Mouse (Mus musculus): ENCODE data around the gene Myo10.

Gene Myo10

DNA sequence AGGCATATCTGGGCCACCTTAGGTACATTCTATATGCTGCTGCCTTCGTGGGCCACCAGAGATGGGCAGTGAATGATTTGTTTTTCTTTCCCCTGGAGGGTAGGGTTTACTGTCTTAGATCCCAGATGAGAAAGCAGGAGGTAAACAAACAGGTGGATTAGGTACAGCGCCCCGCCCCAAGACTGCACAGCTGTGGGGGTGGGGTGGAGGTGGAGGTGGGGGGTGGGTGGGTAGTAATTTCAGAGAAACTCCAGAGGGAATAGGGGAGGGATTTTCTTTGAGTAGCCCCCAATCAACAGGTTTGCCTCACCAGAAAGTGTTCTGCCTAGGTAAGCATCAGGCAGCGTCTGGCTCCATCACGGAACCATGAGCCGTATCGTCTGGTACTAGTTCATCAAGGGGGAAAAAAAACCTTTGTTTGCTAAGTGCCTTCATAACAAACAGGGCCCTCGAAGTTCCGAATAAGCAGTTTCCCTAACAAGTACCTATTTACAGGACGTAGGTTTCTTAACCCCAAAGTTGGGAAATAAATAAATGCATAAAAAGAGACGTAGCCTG is 221.8 kb downstream of the Myo10 start:
- DNase-seq (ENCODE audit: low spot score) = no peak

DNA sequence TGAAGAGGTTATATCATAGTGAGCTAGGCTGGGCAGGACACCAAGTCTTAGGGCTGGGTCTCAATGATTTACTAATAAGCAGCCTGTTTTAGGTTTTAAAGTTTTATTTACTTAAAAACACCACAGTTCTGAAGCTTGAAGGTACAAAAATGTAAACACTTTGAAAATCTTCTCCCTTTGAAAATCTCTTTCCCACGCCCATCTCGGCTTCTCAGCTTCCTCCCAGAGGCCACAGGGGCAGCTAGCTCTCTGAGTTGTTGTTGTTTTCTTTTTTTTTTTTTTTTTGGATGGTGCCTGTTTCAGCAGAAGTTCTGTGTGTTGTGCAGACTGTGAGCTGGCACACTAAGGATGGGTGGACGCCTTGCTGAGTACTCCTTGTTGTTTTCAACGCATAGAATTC is 222.4 kb downstream of the Myo10 start:
- no peak for DNase-seq (ENCODE audit: low spot score)

DNA sequence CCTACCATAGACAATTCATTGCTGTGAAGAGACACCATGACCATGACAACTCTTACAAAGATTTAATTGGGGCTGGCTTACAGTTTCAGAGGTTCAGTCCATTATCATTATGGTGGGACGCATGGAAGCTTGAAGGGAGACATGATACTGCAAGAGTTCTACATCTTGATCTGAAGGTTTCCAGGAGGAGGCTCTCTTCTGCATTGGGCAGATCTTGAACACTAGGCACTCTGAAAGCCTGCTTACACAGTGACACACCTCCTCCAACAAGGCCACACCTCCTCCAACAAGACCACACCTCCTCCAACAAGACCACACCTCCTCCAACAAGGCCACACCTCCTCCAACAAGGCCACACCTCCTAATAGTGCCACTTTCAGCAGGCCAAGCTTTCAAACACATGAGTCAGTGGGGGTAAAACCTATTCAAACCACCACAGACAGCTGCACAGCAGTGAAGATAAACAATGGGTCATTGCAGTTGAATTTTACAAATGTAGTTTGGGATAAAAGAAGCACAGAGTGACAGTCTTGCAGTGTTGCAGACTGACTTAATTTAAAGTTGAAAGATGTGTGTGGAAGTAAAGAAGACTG is 225.3 kb downstream of the Myo10 start:
- DNase-seq (ENCODE audit: low spot score) = no peak

DNA sequence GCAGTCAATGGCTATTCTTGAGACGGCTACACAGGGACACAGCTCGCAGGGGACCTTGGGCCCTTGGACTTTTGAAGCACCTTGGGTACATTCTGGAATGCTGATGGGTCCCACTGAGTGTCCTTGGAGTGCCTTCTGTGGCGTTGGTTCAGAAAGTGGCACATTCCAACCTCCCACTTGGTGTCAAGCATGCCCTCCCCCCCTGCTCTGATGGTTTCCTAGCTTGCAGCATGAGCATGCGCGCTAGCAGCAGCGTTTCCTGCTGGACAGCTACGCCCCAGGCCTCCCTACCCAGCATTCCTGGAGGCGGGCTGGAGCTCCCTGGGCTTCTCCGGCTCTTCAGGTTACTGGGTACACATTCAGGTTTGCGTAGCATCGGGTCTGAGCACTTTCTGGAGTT is 228.2 kb downstream of the Myo10 start:
- no peak for DNase-seq (ENCODE audit: low spot score)

DNA sequence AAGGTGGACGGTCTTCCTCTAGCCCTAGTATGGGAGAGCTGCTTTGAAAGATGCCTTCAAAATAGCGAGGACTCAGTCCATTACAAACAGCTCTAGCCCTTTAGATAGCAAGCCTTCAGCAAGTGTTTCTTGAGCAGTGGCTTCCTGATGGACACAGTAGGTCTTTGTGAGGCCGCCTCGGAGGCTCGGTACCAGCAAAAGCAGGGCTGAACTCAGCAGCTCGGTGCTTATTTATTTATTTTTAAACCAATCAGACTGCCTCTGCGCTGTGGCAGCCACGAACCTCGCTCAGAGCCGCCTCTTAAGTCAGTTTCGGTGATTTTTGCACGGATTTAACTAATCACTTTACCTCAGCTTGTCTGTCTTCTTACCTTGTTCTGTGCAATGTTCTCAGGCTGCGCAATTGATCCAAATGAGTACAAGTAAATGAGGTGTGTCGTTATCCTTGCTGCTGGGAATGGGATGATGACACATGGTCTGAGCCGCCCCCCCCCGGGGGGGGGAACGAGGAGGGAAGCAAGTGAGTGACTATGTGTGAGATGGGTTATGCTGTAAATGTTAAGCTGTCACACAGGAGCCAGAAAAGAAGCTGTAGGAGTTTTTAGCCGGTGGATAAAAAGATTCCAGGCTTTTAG is 232.1 kb downstream of the Myo10 start:
- DNase-seq (ENCODE audit: low spot score) = no peak

DNA sequence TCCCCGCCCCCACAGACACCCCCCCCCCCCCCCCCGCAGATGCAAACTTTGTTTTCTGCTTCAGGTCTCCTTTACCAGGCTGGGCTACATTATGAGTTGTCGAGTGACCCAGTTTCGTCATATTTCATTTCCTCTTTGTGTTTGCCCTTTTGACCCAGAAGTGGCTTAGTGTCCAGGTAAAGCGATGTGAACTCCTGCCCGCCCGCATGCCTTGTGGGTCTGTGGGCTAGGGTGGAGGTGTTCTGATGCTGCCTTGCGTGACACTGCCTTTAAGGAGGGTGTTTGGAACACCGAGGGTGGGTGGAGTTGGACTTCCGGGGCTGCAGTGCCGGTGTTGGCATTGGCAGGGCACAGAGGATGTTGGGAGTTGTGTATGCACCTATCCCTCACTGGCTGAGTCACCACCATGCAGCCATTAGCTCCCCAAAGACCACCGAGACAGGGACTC is 236.3 kb downstream of the Myo10 start:
- no peak for DNase-seq (ENCODE audit: low spot score)

DNA sequence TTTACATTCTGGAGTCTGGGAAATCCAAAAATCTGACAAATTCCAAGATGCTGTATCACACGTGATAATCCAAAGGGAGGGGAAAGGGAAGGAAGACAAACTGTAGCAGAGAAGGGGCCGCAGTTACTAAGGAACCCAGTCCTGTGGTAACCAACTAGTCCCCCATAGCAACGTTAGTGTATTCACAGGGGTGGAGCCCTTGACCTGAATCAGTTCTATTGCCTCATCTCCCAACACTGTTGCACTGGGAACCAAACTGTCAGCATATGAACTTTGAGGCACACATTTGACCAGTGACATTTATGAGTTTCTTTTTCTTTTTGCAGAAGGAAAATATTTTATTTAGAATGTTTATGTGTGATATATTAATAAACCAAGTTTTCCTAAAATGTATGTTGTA is 237.1 kb downstream of the Myo10 start:
- no peak for DNase-seq (ENCODE audit: low spot score)

DNA sequence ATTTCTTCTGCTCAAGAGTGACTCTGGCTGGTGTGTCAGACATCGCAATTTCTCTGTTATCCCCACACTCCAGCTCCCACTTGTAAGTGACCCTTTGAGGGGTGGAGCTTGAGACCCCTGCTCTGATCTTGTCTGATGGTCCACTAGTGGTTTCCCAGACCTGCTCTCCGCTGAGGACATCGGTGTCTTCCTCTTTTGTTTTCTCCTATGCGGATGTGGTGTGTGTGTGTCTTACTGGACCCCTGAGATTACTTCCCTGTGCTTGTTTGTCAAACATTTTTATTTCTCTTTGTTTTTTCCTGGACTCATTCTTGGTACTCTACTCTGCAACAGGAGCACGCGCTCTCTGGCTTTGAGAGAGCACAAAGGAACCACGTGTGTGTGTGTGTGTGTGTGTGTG is 239.6 kb downstream of the Myo10 start:
- DNase-seq (ENCODE audit: low spot score) = no peak

Data from yolk sac, embryonic 10.5 days (tissue).